Mouse (Mus musculus) C2C12 (cell line): ENCODE data around the gene Cela2a. TPM values are rescaled to one million over a fixed set of nuclear protein-coding genes. Genes with fewer than 3 reads are reported as not detected.

Experiments
- H3K27me3 ChIP-seq: one replicate; pipeline ENCODE4 v1.6.1; 2011; ENCODE audit not compliant: control insufficient read depth, insufficient read depth, insufficient read length
- H3K36me3 ChIP-seq: one replicate; pipeline ENCODE4 v1.6.1; 2011; ENCODE audit not compliant: control insufficient read depth, insufficient read depth
- H3K4me3 ChIP-seq: one replicate; pipeline ENCODE4 v1.5.1; 2011; ENCODE audit warnings: mild to moderate bottlenecking, control low read depth; ENCODE audit not compliant: poor library complexity, insufficient read depth, severe bottlenecking
- H3K79me2 ChIP-seq: one replicate; pipeline ENCODE4 v1.6.1; 2011; ENCODE audit not compliant: control insufficient read depth, insufficient read depth
- H3K79me3 ChIP-seq: one replicate; pipeline ENCODE4 v1.6.1; 2011; ENCODE audit warnings: low read depth, control low read depth
- H3ac ChIP-seq: one replicate; pipeline ENCODE3; 2011; ENCODE audit warnings: low read depth; ENCODE audit not compliant: control insufficient read depth, insufficient read length
- CEBPB ChIP-seq: IDR thresholded peaks from one replicate; pipeline ENCODE4 v1.6.1; 2011; ENCODE audit warnings: low read depth, mild to moderate bottlenecking, control low read depth, moderate library complexity
- CTCF ChIP-seq: IDR thresholded peaks from one replicate; pipeline ENCODE4 v1.5.1; 2011; ENCODE audit not compliant: control insufficient read depth, insufficient read depth, insufficient read length
- FOSL1 ChIP-seq: IDR thresholded peaks from one replicate; pipeline ENCODE4 v1.8.0; 2011; ENCODE audit warnings: mild to moderate bottlenecking, low read length; ENCODE audit not compliant: poor library complexity, insufficient read depth, severe bottlenecking
- MAX ChIP-seq: IDR thresholded peaks from one replicate; pipeline ENCODE4 v1.6.1; 2011; ENCODE audit warnings: mild to moderate bottlenecking, control low read depth
- MYOD1 ChIP-seq: IDR thresholded peaks from one replicate; pipeline ENCODE4 v1.6.1; 2011; ENCODE audit warnings: low read depth; ENCODE audit not compliant: control insufficient read depth, insufficient read length
- MYOG ChIP-seq: IDR thresholded peaks from one replicate; pipeline ENCODE4 v1.6.1; 2011; ENCODE audit not compliant: control insufficient read depth, insufficient read length; ENCODE audit errors: extremely low read depth
- USF1 ChIP-seq: IDR thresholded peaks from one replicate; pipeline ENCODE4 v1.6.1; 2011; ENCODE audit warnings: low read depth, mild to moderate bottlenecking, control low read depth, moderate library complexity
- polyA plus RNA-seq: library from polyadenylated mRNA; unstranded; fragments of >200 nt; fragmentation: generic; extraction: Trizol; gene quantifications from one replicate; pipeline ENCODE4 v1.2.1, GENCODE M21; 2012; ENCODE audit warnings: missing spikeins

Cela2a gene
- polyA plus RNA-seq, 1 experiment: not detected

DNA sequence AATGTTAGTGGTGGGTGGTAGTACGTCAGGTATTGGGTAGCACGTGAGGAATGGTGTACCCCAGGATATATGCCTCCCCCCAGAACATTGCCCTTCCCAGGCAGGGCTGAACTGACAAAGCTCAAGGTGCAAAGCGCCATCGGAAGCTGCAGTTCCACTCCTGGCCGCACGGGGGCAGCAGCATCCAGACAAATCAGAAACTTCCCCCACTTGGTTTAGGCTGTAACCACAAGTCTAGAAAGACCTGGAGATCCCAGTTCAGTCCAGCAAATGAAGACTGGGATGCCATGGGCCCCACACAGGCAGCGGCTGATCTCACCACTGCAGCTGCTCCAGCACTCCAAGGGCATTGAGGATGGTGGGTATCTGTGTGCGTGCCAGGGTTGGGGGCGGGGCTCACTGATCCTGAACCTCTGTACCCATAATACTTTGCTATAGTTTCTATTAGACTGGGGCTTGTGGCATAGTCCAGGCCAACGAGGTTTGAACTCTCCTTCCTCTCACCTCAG is 31.5 kb upstream of the Cela2a start:
- no peak overlapping the region for H3K4me3 ChIP-seq
- TF ChIP-seq CTCF (peak; percentile 78), CEBPB (no peak)
- no peaks in the 10 kb centered on the region for H3K27me3 ChIP-seq
- H3K36me3 ChIP-seq: peaks cover 4% of the 10 kb centered on the region
- H3K79me2 ChIP-seq: no peaks in the 10 kb centered on the region
- H3K79me3 ChIP-seq: no peaks in the 10 kb centered on the region
- H3ac ChIP-seq: no peak overlapping the region

DNA sequence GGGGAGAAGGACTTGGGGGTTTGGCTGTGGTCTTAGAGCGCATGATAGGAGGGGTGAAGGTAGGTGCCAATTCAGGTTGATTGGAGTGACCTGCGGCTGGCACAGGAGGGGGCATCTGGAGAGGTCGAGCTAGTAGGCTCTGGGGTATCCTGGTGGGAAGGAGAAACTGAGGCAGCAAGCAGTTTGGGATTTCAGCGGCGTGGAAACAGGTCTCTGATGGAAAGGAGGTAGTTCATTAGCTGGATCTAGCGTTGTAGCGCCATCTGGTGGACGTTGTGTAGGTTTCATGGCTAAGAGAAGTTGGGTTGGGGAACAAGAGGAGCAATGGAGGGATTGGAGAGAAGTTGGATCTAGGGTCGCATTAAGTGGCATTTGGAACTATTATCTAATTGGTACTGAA is 27.5 kb upstream of the Cela2a start:
- Histone ChIP-seq H3K79me3 (no peaks in the 10 kb centered on the region), H3ac (no peak overlapping the region), H3K36me3 (no peaks in the 10 kb centered on the region), H3K79me2 (no peaks in the 10 kb centered on the region), H3K27me3 (no peaks in the 10 kb centered on the region), H3K4me3 (no peak overlapping the region)
- TF ChIP-seq MAX (no peak), CEBPB (no peak), MYOD1 (no peak), MYOG (no peak), USF1 (no peak), FOSL1 (no peak), CTCF (no peak)

DNA sequence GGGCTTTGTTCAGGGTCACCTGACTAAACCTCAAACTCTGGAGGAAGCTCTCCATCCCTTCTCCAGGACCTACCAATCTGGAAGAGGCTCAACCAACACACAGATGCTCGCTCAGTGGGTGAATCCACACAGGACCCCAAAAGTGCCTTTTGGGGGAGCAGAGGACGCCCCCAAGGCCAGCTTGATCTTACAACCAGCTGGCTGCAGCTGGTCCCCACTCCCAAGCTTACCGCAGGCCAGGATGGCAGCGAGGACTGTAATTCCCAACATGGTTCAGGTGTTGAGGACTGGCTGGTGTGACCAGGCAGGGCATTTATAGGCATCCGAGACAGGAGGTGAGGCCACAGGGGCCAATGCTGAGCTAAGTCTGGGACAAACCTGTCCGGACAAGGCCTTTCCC is 20.0 kb upstream of the Cela2a start, which contains the start of gene Ctrc:
Gene Ctrc, minus strand, starts transcription at position 361 of the 400 bp plus-strand sequence.
- H3K79me2 ChIP-seq: no peaks in the 10 kb centered on the region
- TF ChIP-seq CTCF (no peak), FOSL1 (no peak), MAX (no peak), MYOD1 (no peak), USF1 (no peak), CEBPB (no peak), MYOG (no peak)

DNA sequence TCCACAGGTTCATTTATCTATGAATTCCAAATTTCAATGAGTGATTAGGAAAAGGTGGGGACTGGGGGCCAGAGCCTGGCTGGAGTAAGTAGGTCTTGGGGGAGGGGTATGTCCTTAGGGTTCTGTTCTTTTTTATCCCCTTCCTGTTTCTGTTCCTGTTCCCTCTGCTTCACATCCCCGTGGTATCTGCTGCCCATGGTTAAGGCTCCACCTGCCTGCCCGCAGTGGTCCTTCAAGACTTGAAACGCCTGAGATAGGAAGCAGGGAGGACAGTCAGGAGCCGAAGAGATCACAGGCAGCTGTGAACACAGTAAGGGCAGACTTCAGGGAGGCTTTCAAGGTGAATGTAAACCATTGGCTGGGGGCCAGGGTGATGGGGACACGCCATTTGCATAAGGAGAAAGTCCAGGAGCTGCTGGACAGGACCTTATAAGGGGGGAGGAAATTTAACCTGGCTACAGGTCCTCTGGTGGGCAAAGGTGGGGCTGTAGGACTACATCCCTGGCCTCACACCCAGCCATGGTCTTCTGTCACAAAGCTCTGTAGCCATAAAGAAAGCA is 8.7 kb upstream of the Cela2a start:
- Histone ChIP-seq H3K79me2 (no peaks in the 10 kb centered on the region), H3K36me3 (no peaks in the 10 kb centered on the region), H3K27me3 (no peaks in the 10 kb centered on the region), H3K4me3 (no peak overlapping the region), H3K79me3 (no peaks in the 10 kb centered on the region), H3ac (no peak overlapping the region)
- TF ChIP-seq USF1 (no peak), FOSL1 (no peak), MYOG (no peak), CEBPB (no peak), CTCF (no peak)

More for the DNA sequence above, 20.0 kb upstream of the Cela2a start, which contains the start of gene Ctrc:
- H3K36me3 ChIP-seq: no peaks in the 10 kb centered on the region
- H3ac ChIP-seq: no peak within 1 kb of the TSS
- H3K27me3 ChIP-seq: peaks cover 15% of the 10 kb centered on the region
- no peaks in the 10 kb centered on the region for H3K79me3 ChIP-seq
- no peak within 1 kb of the TSS for H3K4me3 ChIP-seq

DNA sequence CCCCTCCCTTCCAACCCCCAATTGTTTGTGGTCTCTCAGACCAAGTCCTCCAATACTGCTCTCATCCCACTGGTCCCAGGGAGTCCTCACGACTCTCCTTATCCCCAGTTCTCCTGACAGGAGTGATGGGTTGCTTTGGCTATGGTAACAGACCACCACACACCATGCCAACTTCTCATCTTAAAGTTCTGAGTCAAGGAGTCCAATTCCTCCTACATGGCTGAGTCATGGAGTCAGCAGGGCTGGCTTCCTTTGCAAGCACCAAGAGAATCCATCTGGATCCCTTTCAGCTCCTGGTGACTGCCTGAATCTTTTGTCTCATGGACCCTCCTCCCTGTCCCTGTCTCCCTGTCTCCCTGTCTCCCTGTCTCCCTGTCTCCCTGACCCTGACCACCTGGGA is 8.0 kb upstream of the Cela2a start:
- Histone ChIP-seq H3K79me2 (no peaks in the 10 kb centered on the region), H3ac (no peak overlapping the region), H3K36me3 (no peaks in the 10 kb centered on the region), H3K27me3 (no peaks in the 10 kb centered on the region), H3K79me3 (no peaks in the 10 kb centered on the region), H3K4me3 (no peak overlapping the region)
- no peak for TF ChIP-seq MYOG
- no peak for TF ChIP-seq CEBPB
- no peak for TF ChIP-seq CTCF

DNA sequence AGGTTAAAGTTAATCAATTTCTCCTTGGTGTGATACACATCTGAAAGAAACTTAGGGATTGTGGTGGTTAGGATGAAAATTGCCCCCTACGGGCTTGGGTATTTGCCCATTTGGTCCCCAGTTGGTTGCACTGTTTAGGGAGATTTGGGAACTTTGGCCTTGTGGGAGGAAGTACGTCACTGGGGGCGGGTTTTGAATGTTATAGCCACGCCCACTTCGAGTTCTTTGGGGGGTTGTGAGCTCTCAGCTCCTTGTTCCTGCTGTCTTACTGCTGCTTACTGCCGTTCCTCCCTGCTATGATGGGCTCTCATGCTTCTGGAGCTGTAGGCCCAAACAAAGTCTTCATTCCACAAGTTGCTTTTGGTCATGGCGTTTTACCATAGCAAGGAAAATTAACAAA is 5.4 kb upstream of the Cela2a start:
- Histone ChIP-seq H3K79me2 (no peaks in the 10 kb centered on the region), H3K79me3 (no peaks in the 10 kb centered on the region), H3K36me3 (no peaks in the 10 kb centered on the region), H3K4me3 (no peak overlapping the region), H3ac (no peak overlapping the region), H3K27me3 (no peaks in the 10 kb centered on the region)
- no peak for TF ChIP-seq MYOD1
- TF ChIP-seq CEBPB: no peak
- no peak for TF ChIP-seq MAX
- TF ChIP-seq MYOG: no peak
- TF ChIP-seq USF1: no peak
